Mouse (Mus musculus) spleen, adult 2 months (tissue): ENCODE data around the gene Acad10.

Experiments
- CTCF ChIP-seq: fragments of 200-500 bp; IDR thresholded peaks from 2 replicates; pipeline ENCODE4 v1.5.1; 2011; ENCODE audit warnings: mild to moderate bottlenecking, inconsistent platforms; ENCODE audit not compliant: insufficient read depth, insufficient read length, insufficient replicate concordance; ENCODE audit errors: extremely low read depth
- POLR2A ChIP-seq: fragments of 200-500 bp; IDR thresholded peaks from 2 replicates; pipeline ENCODE4 v1.6.1; 2011; ENCODE audit warnings: low read depth, low read length, inconsistent platforms

GRCm38 (mm10) chr5:121606151-121606550 is 54.2 kb downstream of the Acad10 start:
- TF ChIP-seq POLR2A (no peak), CTCF (peak; percentile 82; the same call in 1 of the 2 replicates)
